Mouse (Mus musculus) adrenal gland, postnatal 14 days (tissue): ENCODE measurements at regions not wholly inside any gene's neighbourhood (a gene's known extent, or its start where the extent isn't known, plus 50 kb on each side); places are given as distances from the start of the nearest gene placed in this dataset.
A peak's percentile ranks its signal among the peaks of the same experiment; 100 is the strongest.

ENCODE experiments used
- DNase-seq: peaks from one replicate; pipeline ENCODE4 v3.0.0; 2021; ENCODE audit warnings: mixed read lengths

DNA sequence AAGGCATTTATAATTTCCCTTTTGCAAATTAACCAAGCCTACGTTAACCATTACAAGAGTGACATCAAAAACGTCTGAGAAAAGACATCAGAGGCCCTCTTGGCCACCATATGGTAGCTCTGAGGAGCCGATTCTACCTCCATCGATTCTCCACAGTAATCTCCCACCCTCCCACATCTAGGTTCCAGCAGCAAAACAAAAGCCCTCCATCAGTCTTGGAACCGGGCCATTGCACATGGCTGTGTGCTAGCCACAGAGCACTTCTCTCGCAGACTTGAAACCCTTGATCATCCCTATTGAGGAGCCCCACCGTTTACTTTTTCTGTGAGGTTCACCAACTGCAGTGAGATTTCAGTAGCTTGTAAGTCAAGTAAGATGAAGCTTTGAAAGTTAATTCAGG lies 310.5 kb upstream of the Adamts9 start:
- no peak for DNase-seq

DNA sequence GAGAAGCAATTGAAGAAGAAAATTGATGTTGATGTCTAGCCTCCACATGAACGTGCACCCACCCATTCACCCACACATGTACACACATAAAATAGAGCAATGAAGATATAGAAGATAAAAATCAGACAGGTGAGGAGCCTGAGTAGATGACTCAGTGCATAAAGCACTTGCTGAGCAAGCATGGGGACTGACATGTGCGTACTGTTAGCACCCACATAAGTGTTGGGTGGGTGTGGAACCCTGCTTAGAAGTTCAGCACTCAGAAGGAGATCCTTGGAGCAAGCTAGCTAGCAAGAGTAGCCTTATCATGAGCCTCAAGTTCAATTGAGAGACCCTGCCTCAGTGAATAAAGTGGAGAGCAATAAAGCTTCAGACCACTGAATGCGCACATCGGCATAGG lies 305.7 kb upstream of the Adamts9 start:
- DNase-seq = no peak

DNA sequence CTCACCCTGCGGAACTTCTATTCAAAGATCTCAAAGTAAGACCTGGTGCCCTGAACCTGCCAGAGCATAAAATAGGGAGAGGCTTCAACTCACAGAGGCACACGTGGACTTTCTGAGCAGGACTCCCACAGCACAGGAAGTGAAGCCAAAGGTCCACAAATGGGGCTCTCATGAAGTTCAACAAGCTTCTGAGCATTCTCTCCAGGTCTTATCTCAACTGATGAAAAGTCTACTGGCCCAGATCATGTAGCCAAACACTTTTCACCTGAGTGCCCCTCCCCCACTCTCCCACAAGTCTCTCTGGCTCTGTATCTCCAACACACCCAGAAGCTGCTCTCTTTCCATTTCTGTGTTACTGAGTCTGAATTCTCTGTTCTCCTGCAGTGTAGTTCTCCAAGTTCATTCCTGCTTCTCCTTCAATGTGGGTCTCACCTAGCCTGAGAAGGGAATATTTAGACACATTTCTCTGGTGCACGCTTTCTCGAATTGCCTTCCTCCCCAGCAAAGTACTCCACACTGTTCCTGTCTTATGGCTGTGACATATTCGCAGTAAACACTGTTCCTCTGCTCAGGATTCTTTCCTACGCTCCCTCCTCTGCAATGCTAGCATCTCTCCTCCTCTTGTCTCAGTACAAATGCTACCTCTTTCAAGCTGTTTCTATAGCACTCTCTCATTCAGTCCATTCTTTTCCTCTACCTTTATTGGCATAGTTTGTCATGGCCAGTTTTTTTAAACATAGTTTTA lies 303.4 kb upstream of the Adamts9 start:
- DNase-seq = no peak

DNA sequence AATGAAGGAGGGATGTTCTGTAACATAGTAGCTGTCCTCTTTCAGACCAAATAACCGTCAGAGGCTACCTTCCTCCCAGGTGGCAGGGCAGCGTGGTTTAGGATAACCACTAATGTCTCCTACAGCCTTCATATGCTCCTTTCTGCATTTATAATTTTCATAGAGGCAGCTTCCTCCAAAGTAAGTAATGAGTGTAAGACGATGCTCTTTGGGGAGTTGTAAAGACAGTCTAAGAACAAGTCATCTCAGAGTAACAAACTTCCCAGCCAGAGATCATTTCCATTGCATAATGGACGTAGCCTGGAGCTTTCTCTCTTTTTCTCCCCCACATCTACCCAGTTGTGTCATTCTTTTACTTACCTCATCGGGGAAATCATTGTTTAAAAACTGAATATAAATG lies 292.3 kb upstream of the Adamts9 start:
- DNase-seq = no peak

DNA sequence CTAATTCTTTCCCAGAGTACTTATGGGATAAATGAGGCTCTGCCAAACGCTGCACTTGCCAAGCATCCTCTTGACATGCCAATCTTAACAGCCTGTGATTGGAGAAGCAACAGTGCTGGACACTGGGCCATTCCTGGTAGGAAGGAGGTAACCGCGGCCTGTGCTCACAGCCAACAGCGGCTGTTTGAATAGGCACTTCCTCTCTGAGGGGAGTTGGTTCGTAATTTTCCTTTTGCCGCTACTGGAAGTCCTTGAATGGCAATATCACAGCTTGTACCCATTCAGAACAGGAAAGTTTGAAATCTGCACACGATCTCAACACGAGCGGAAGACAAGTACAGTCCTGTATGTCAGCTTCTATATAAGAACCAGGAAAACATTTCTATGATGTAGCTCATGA lies 289.3 kb upstream of the Adamts9 start:
- DNase-seq = no peak

DNA sequence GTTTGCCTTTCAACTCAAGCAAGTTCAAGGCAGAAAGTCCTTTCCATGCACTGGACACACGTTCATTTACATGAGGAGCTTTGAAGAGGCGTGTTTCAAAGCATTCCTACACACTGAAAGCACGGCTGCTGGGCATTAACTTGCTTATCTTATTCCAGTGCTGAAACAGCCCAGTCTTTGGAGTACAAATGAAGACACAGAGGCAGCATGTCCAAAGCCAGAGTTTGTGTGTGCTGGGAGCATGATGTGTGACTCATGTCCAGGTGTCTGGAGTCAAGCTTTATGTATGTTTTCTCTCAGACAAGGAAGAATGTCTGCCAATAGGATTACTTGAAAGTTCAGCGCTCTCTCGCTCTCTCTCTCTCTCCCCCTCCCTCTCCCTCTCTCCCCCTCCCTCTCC lies 287.2 kb upstream of the Adamts9 start:
- no peak for DNase-seq

DNA sequence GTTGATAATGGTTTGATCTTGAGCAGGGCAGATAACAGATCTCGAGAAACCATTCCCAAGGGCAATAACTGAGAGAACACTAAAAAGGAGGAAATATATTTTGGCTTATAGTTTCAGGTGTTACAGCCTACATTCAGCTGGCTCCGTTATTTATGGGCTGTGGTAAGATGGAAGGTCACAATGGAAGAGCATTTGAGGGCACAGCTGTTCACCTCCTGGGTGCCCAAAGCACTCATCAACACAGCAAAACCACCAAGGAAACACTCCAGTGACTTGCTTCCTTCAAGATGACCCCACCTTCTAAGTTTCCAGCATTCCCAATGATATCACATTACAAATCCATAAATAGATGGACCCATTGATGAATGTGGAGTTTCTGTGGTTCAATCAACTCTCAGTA lies 286.0 kb upstream of the Adamts9 start:
- DNase-seq = no peak

DNA sequence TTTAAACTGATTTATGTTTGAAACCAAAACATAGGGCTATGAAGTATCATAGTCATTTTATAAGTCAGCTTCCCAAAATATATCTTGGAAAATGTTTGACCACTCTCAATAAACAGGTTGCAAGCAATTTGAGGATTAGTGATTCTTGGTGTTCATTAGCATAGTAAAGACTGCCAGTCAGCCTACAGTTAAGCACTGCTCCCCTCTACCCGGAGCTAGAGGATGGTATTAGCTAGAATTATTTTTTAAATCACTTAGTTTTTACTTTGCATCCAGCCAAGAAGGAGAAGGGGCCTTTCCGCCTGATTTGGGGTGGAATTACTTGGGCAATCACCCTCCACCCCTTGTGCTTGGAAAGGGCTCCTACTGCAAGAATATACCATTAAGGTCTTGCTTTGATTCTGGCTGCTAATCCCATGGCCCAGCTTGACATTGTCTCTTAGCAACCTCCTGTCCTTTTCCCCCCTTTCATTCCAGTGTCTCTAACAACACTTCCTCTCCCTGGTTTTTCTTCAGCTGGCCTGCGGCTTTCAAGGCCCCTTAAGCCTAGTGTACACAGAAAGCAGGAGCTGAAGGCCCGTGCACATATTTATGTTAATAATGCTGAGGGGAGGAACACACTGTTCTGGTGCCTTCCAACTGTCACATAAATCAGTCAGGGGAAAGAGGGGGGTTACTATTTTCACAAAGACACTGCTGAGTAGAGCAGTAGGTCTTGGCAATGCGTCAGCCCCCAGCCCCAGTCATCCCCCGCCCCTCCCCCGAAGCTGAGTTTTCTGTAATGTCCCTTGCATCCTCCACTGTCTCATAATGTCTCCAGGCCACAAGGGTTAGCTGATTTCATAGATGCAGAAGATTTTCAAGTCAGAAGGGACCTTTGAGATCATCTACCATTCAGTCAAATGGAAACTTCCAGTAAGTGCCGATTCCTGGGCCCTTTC lies 280.6 kb upstream of the Adamts9 start:
- peak; percentile 50 for DNase-seq

DNA sequence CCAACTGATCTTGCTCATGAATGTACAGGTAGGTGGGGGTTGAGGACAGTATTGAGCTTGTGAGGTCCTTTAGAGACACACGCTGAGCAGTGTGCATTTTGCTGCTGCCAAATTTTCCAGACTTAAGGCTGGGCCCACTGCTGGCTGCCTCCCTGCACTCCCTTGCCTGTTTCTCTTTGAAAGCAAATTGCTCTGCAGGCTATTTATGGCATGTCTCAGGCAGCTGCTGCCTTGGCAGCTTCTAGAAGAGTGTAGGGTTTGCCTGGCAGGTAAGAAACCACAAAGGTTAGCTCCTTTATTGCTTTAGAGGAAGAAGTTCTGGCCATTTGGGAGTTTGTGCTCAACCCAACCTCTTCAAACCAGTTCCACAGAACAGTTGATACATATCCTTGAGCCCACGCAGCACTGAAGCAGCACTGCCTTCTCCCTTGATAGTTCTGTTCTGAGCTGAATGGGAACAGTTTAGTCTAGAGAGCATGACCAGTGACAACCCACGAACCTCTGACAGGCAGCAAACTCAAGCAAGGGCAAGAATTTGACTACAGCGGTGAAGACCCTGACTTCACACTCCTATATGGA lies 274.8 kb upstream of the Adamts9 start:
- no peak for DNase-seq

DNA sequence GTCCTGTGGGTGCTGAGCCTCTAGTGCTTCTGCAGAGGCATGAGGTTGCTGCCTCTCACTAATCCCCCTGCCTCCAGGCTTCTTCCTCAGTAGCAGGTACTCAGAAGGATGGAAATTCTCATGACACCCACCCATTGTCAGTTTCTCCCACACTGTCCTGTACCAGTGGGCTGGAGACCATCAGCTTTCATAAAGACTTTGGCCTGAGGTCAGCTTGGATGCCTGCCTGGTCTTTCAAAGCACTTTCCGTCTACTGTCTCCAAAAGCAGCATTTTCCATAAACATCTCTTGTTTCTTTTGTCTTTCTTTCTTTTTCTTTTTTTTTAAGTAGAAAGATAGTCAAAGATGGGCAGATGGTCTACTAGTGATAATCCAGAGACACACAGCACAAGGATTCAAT lies 257.6 kb upstream of the Adamts9 start:
- DNase-seq = no peak

DNA sequence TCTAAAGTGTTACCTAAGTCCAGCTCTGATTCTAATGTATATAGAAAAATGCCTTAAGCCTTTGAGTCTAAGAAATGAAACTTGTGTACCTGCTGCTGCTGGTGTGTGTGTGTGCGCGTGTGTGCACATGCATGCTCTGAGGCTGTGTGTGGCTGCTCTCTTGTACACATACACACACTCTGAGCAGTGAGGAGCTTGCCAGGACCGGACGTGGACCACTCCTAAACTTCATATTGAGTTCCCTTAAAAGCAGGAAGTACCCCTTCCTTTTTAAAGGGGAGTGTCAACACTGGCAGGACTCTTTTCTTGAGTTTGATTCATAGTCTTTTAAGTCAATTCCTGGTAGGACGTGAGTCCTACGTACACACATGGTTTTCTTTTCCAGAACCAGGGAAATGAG lies 251.4 kb upstream of the Adamts9 start:
- no peak for DNase-seq

DNA sequence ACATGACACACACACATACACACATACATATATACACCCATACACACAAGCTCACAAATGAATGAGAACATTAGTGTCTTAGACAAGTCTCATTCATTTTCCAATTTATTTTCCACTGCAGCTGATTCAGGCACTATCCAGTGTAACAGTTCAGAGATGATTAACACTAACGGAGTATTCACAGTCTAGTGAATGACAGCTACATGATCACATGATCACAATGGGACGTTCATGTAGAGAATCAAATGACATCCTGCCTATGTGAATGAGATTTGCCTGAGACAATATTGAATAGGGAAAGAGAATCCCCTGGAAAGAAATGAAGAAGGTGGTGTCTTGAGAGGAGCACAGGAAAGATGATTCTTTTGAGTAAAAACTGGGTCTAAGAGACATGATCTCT lies 249.7 kb upstream of the Adamts9 start:
- DNase-seq = no peak

DNA sequence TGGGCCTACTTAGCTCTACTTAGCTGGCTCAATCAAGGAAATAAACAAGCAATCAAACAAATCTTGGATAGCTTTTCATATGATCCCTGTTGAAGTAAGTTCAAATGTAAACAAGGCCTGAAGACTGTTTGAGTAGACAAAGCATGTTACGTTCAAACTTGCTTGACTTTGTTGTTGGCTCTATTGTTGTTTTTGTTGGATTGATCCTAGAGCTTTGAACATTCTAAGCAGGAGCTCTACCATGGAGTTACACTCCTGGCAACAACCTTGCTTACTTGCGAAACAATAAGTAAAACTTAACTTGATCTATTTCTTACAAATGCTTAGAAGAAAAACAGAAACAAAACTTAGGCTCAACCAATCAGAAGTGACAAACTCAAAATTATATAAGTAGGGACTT lies 247.7 kb upstream of the Adamts9 start:
- no peak for DNase-seq

DNA sequence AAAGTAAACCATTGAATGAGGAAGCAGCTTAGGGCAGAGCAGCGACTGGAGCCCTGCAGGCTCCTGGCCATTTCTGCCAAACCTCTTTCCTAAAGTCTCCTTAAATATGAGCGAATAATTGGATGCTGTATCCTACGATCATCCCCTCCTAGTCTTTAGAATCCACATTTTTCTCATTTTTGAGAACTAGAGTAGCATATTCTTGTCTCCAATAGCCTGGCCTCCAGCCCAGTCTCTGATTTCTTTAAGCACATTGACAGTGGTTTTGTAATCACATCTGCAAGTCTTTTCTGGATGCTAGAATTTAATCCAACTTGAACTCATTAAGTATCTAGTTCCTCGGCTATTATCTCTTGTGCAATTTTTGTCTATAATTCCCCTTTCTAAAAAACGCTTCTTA lies 225.2 kb upstream of the Adamts9 start:
- DNase-seq = no peak

DNA sequence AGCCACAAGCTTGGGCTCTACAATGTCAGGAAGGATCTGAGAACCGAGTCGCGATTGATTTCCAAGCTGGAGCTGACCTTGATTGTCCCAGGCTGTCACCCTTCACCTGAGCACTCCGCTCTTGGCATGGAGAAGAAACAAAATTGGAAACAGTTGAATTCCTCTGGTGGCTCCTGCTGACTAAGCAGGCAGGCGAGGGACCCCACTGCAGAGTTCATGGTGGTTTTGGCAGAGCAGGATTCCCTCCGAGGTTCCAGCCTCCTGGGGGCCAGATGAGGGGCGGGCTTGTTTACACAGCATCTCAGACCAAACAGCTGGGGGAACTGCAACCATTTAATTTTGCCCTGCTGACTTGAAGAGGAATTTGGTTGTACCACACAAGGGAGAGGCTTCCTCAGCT lies 224.0 kb upstream of the Adamts9 start:
- peak; percentile 23 for DNase-seq

DNA sequence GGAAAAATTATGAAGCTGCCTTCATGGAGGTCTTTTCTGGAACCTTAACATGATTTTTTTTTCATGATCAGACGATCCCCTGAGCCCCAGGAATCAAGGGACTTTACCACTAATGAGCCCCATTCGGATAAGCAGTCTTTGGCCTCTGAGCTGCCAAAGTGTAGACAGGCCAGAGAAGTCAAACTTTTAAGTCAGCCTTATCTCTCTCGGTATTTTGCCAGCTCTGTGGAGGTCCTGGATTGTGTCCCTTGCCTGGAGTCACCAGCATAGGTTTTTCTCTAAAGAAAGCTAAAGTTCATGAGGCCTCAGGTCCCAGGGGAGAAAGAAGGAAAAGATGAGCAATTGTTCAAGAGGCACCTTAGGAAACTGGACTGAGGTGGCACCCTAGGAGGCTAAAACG lies 222.7 kb upstream of the Adamts9 start:
- no peak for DNase-seq

DNA sequence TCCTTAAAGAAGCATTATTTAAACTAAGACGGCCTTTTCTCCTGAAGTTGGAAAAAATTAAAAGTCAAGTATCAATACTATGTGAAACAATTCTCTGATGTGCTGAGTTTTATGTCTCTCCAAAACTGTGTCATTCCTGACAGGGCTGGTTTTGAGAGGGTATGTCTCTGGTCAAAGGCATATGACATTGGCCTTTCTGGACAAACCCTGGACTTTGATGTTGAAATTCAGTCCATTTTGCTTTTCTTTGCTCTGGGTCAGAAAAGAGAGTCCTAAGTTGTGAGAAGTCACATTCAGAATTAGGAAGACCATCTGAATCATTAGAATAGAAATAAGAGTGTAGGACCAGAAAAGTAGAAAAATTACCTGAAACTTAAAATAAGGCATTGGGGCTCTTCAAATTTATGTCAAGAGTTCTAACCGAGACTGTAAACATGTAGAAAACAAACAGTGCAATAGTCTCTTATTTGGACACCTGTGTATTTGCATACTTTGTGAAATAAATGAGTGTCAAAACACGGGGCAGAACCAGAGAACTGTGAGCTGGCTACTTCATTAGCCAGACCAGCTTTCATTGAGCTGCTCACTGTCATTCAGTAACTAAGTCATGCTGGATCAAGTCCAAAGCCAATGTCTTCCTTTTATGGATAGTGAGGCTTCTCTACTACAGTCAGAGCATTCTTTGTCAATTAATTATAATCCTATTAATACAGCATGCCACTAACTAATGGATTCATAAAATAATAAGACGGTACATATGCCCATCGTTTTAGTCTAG lies 209.3 kb upstream of the Adamts9 start:
- no peak for DNase-seq

DNA sequence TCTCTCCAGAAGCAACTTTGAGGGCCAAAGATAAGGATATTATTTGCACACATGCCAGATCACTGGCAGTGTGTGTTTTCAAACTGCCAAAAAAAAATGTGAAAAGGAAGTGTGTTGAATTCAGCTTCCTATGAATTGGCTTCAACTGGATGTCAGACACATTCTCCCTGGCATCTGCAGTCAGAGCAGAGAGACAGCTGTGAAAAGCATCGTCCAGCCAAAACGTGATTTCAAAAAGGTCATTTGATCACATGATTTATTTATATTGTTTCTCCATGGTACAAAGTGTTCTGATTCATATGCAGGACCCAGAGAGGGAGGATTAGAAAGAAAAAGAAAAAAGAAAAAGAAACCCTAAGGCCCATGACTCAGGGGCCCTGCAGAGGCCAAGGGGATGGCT lies 207.2 kb upstream of the Adamts9 start:
- DNase-seq = peak; percentile 35

DNA sequence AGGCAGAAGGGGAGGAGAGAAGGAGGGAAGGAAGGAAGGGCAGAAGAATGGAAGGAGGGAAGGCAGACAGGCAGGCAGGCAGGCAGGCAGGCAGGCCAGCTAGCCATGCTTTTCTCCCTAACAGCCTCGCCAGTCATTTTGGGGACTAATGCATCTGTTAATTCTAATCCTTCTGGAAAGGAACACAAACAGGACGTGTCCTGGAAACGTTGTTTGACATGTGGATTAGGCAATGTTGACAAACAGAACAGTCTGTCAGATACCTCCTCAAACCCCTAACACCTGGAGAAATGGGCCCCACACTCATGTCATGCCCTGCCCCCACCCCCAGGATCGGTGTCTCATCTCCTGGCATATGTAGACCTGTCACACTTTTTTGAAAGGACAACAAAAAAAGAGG lies 206.7 kb upstream of the Adamts9 start:
- no peak for DNase-seq

DNA sequence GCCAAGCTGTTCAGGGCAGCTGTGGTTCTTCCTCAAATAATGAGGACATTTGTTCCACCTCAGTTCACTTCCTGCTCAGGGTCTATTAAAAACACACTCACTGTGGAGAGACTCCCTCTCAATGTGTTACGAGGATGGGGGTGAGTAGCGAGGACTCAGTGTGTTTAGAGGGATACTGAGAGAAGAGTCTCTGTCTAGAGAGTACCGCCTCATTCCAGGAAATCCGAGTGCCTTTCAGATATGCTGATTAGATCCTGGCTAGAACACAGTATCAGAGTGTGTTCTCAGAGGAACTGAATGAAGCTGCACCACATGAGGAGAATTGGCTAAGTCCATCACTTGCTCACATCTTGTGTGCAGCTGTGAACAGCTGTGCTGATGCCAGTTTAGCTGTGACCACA lies 197.0 kb upstream of the Adamts9 start:
- DNase-seq = no peak

DNA sequence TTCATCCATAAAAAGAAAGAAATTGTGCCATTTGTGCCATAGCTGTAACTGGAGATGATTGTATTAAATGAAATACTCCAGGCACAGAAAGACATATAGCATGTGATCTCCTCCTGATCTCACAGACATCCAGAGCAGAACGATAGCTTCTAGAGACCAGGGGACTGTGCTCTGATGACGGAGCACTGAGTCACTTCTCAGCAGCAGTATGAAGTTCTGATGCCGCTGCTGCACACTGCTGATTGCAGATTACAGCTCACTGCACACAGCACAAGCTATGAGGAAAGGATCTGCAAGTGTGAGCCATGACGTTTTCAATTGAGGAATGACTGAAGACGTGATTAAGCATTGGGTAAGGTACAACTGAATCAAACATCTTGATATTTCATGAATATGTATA lies 190.6 kb upstream of the Adamts9 start:
- DNase-seq = no peak

DNA sequence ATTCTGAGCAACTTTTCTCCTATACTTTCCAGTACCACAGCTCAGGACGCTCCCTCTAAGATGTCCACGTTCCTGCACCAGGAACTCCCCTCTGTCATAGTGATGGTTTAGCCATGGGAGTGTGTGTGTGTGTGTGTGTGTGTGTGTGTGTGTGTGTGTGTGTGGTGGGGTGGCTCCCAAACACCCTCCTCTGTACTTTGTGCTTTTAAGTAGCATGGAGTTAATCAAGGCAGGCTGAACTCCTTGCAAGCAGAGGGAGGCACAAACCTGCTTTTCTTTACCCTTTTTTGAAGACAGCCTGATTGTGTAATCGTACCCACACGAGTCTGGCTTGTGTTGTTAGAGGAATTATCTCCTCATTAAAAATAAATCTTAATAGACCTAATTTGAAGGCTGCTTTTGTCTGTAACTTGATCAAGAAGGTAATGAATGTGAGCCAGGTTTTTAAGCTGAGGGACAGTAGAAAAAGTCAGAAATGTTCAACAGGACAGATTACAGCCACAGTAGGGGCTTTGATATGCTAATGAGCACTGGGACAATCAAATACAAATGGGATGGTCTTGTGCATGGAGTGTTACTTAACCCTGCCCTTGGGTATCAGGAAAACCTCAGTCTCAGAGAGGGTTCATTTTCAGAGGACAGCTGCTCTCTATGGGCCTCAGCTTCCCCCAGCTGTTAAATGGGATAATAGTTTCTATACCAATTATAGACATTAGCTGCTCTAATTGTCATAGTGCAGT lies 187.8 kb upstream of the Adamts9 start:
- no peak for DNase-seq
